In the genomic region with DNA sequence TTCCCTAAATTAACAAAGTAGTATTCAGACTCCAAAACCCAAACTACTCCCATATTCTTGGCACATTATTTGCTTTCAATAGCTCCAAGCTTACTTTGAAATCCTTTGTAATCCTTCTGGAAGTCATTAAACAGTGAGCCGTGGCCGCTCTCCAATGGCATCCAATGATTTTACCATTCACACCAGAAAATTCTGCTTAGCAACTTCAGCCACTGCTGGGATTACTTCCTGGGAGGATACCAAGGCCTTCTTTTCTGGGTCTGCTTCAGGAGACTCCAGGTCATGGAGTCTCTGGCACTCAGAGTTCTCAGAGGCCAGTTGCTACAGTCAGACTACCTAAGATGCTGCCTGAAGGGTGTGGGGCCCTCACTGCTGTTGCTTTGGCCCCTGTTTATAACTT, we compare ENCODE assay signal across 18 mouse cellular contexts.
DNase-seq lines count a peak whose midpoint lies in the region; ATAC-seq and TF ChIP-seq lines count a peak whose summit lies in the region.
"Had no signal": no experiment of that assay in that cellular context is flagged by ENCODE, and none has a peak within 500 bp of the region (broad histone marks: within the 10 kb centered on the region; RNA-seq: fewer than 3 reads in every experiment).

No protein-coding gene starts in this region.

- TF ChIP-seq CTCF in hindbrain, postnatal 0 days (IDR thresholded peaks at IDR 0.05; ENCODE audit: low read depth): no peak

- no peak overlapping the region for H3K4me3 ChIP-seq in hindbrain, postnatal 0 days (ENCODE audit: low read length)
- H3K4me3 ChIP-seq in hindbrain, embryonic 12.5 days: no peak overlapping the region
- H3K4me3 ChIP-seq: forebrain, embryonic 10.5 days; layer of hippocampus, adult 2 months; limb, embryonic 15.5 days; neural tube, embryonic 12.5 days had no signal

- no peak overlapping the region for H3K9ac ChIP-seq in hindbrain, postnatal 0 days (replicated peaks; ENCODE audit: low read length)
- H3K9ac ChIP-seq in hindbrain, embryonic 12.5 days: no peak overlapping the region
- H3K9ac ChIP-seq: hindbrain, embryonic 14.5 days; limb, embryonic 15.5 days; neural tube, embryonic 12.5 days had no signal

- 68% methylated on average over 2 of the region's 2 CpGs for WGBS in hindbrain, postnatal 0 days
- 69% methylated on average over 2 of the region's 2 CpGs for WGBS in hindbrain, embryonic 12.5 days

- no peaks in the 10 kb centered on the region for H3K9me3 ChIP-seq in hindbrain, postnatal 0 days (ENCODE audit: low read length)
- H3K9me3 ChIP-seq in hindbrain, embryonic 12.5 days (replicated peaks): no peaks in the 10 kb centered on the region
- H3K9me3 ChIP-seq: forebrain, embryonic 10.5 days; limb, embryonic 15.5 days; neural tube, embryonic 12.5 days had no signal

- H3K4me2 ChIP-seq in hindbrain, postnatal 0 days (ENCODE audit: low read depth, low read length): no peak overlapping the region
- no peak overlapping the region for H3K4me2 ChIP-seq in hindbrain, embryonic 12.5 days (replicated peaks)
- H3K4me2 ChIP-seq: hindbrain, embryonic 14.5 days; limb, embryonic 15.5 days; neural tube, embryonic 12.5 days had no signal

- ATAC-seq in hindbrain, postnatal 0 days: no peak
- no peak for ATAC-seq in hindbrain, embryonic 12.5 days (ENCODE audit: low FRiP score)
- ATAC-seq: intestine, postnatal 0 days had no signal

- no peaks in the 10 kb centered on the region for H3K36me3 ChIP-seq in hindbrain, postnatal 0 days (ENCODE audit: insufficient read depth, low read length)
- no peaks in the 10 kb centered on the region for H3K36me3 ChIP-seq in hindbrain, embryonic 12.5 days
- H3K36me3 ChIP-seq: forebrain, embryonic 10.5 days; limb, embryonic 15.5 days; neural tube, embryonic 12.5 days had no signal

- no peak overlapping the region for H3K27ac ChIP-seq in hindbrain, postnatal 0 days
- H3K27ac ChIP-seq in hindbrain, embryonic 12.5 days: no peak overlapping the region
- H3K27ac ChIP-seq: forebrain, embryonic 10.5 days; hindbrain, embryonic 14.5 days; kidney, postnatal 0 days; layer of hippocampus, adult 2 months; limb, embryonic 15.5 days; neural tube, embryonic 12.5 days had no signal

- no peaks in the 10 kb centered on the region for H3K4me1 ChIP-seq in hindbrain, postnatal 0 days (ENCODE audit: insufficient read depth, low read length)
- no peaks in the 10 kb centered on the region for H3K4me1 ChIP-seq in hindbrain, embryonic 12.5 days
- H3K4me1 ChIP-seq: forebrain, embryonic 10.5 days; limb, embryonic 15.5 days; neural tube, embryonic 12.5 days had no signal

- intact Hi-C loops in heart, postnatal 14 days (cut with DNase I): no loop called here

- no peaks in the 10 kb centered on the region for H3K27me3 ChIP-seq in hindbrain, postnatal 0 days (ENCODE audit: insufficient read depth, low read length)
- no peaks in the 10 kb centered on the region for H3K27me3 ChIP-seq in hindbrain, embryonic 12.5 days
- H3K27me3 ChIP-seq: limb, embryonic 15.5 days; neural tube, embryonic 12.5 days had no signal

- peak; percentile 7 for DNase-seq in hindbrain, postnatal 0 days (ENCODE audit: low spot score)
- peak; percentile 59 for DNase-seq in fibroblast of lung, adult 2 months (ENCODE audit: low read depth)
- peak; percentile 48 to 69 for DNase-seq in gastrocnemius, adult 8-10 months (ENCODE audit: low spot score in 2 of 2)
- peak; percentile 9 to 21 for DNase-seq in heart, postnatal 14 days
- DNase-seq in testis, postnatal 10 days (ENCODE audit: low spot score): no peak
- DNase-seq in kidney, postnatal 4 days: no peak
- DNase-seq: cerebellum, postnatal 36 days; lung, postnatal 14 days; right cerebral cortex, postnatal 14 days; thymus, postnatal 4 days had no signal

Comparison
In these comparisons a context has a peak if more than half of its experiments do, and no peak if none do; other contexts are left out.
1. DNase-seq: peak in hindbrain, postnatal 0 days (single experiment), fibroblast of lung, adult 2 months (single experiment), gastrocnemius, adult 8-10 months (2 of 2) and heart, postnatal 14 days (2 of 2); none in testis, postnatal 10 days (single experiment) and kidney, postnatal 4 days (0 of 2).